In genomic region chr11:78095144-78095516, GRCm38 (mm10) we compare ENCODE assay signal across 8 mouse cellular contexts. TPM values are rescaled to one million over a fixed set of nuclear protein-coding genes. Genes with fewer than 3 reads are reported as not detected.
DNase-seq lines count a peak whose midpoint lies in the region; ATAC-seq and TF ChIP-seq lines count a peak whose summit lies in the region.

No protein-coding gene starts in this region.

- H3K27ac ChIP-seq in liver, adult 2 months (replicated peaks; ENCODE audit: insufficient read depth, low read depth, low read length) = peak overlapping the region; percentile 93
- no peak overlapping the region for H3K27ac ChIP-seq in embryonic facial prominence, embryonic 14.5 days (replicated peaks; ENCODE audit: low read depth, low read length)
- peak overlapping the region; percentile 57 for H3K27ac ChIP-seq in intestine, postnatal 0 days (ENCODE audit: low read depth, low read length)
- H3K27ac ChIP-seq in neural tube, embryonic 14.5 days (ENCODE audit: low read depth, low read length) = peak overlapping the region; percentile 77

- peak overlapping the region; percentile 95 for H3K4me3 ChIP-seq in liver, adult 2 months (ENCODE audit: insufficient read depth, low read depth, low read length)
- peak overlapping the region; percentile 62 for H3K4me3 ChIP-seq in embryonic facial prominence, embryonic 14.5 days (ENCODE audit: low read depth, low read length)
- H3K4me3 ChIP-seq in intestine, postnatal 0 days (ENCODE audit: low read depth, low read length) = peak overlapping the region; percentile 82
- peak overlapping the region; percentile 70 for H3K4me3 ChIP-seq in neural tube, embryonic 14.5 days (ENCODE audit: low read depth, low read length)

- no peaks in the 10 kb centered on the region for H3K27me3 ChIP-seq in liver, adult 2 months (ENCODE audit: control insufficient read depth, insufficient read depth, low read length)
- H3K27me3 ChIP-seq in embryonic facial prominence, embryonic 14.5 days (replicated peaks; ENCODE audit: control insufficient read depth, insufficient read depth, low read length) = no peaks in the 10 kb centered on the region
- no peaks in the 10 kb centered on the region for H3K27me3 ChIP-seq in intestine, postnatal 0 days (replicated peaks; ENCODE audit: control insufficient read depth, insufficient read depth, low read length)
- H3K27me3 ChIP-seq in neural tube, embryonic 14.5 days (ENCODE audit: control insufficient read depth, insufficient read depth, low read length) = no peaks in the 10 kb centered on the region; the same call in 1 of the 2 replicates

- WGBS in liver, adult 2 months = 4% methylated on average over 5 of the region's 5 CpGs
- 22% methylated on average over 5 of the region's 5 CpGs for WGBS in embryonic facial prominence, embryonic 14.5 days
- 14% methylated on average over 5 of the region's 5 CpGs for WGBS in intestine, postnatal 0 days
- WGBS in neural tube, embryonic 14.5 days = 28% methylated on average over 5 of the region's 5 CpGs

- DNase-seq in liver, adult 2 months (ENCODE audit: extremely low read depth, low read depth, low spot score) = peak; percentile 83
- no peak for DNase-seq in liver
- no peak for DNase-seq in embryonic facial prominence, embryonic 14.5 days (ENCODE audit: low spot score)
- no peak for DNase-seq in urinary bladder, postnatal 14 days (ENCODE audit: low spot score)
- DNase-seq in thymus, postnatal 10 days (ENCODE audit: low spot score in 2 of 2) = no peak
- no peak for DNase-seq in retina, embryonic 14.5 days (ENCODE audit: low spot score)

- no peaks in the 10 kb centered on the region for H3K9me3 ChIP-seq in embryonic facial prominence, embryonic 14.5 days (ENCODE audit: control insufficient read depth, low read length)
- no peaks in the 10 kb centered on the region for H3K9me3 ChIP-seq in intestine, postnatal 0 days (ENCODE audit: control insufficient read depth)
- no peaks in the 10 kb centered on the region for H3K9me3 ChIP-seq in neural tube, embryonic 14.5 days (ENCODE audit: control insufficient read depth, low read length)

- H3K79me2 ChIP-seq in liver, adult 2 months (ENCODE audit: control insufficient read depth, insufficient read depth, low read length) = peaks cover 24% of the 10 kb centered on the region; the same call in 1 of the 2 replicates

- H3K9ac ChIP-seq in liver, adult 2 months (ENCODE audit: low read depth, low read length) = peak overlapping the region; percentile 93
- peak overlapping the region; percentile 81 for H3K9ac ChIP-seq in embryonic facial prominence, embryonic 14.5 days (ENCODE audit: low read depth, low read length)
- H3K9ac ChIP-seq in intestine, postnatal 0 days (ENCODE audit: low read depth, low read length) = peak overlapping the region; percentile 67
- H3K9ac ChIP-seq in neural tube, embryonic 14.5 days (replicated peaks; ENCODE audit: low read depth, low read length) = peak overlapping the region; percentile 80

- peak overlapping the region; percentile 74 for H3K4me2 ChIP-seq in embryonic facial prominence, embryonic 14.5 days (ENCODE audit: low read depth, low read length)
- peak overlapping the region; percentile 92 for H3K4me2 ChIP-seq in intestine, postnatal 0 days (replicated peaks; ENCODE audit: low read depth)
- peak overlapping the region; percentile 93 for H3K4me2 ChIP-seq in neural tube, embryonic 14.5 days (ENCODE audit: low read depth, low read length)

- no peak for TF ChIP-seq POLR2A in liver, adult 2 months (IDR thresholded peaks at IDR 0.05; ENCODE audit: extremely low read depth, insufficient read depth, low read length)

- peaks cover 17% of the 10 kb centered on the region for H3K4me1 ChIP-seq in liver, adult 2 months (ENCODE audit: control insufficient read depth, insufficient read depth, low read length)
- peaks cover 7% of the 10 kb centered on the region; the same call in 1 of the 2 replicates for H3K4me1 ChIP-seq in embryonic facial prominence, embryonic 14.5 days (ENCODE audit: control insufficient read depth, insufficient read depth, low read length)
- no peaks in the 10 kb centered on the region; the same call in 1 of the 2 replicates for H3K4me1 ChIP-seq in intestine, postnatal 0 days (replicated peaks; ENCODE audit: control insufficient read depth, insufficient read depth, low read length)
- peaks cover 21% of the 10 kb centered on the region for H3K4me1 ChIP-seq in neural tube, embryonic 14.5 days (ENCODE audit: control insufficient read depth, insufficient read depth, low read length)

- no peaks in the 10 kb centered on the region for H3K36me3 ChIP-seq in liver, adult 2 months (ENCODE audit: control insufficient read depth, insufficient read depth, low read length)
- no peaks in the 10 kb centered on the region for H3K36me3 ChIP-seq in embryonic facial prominence, embryonic 14.5 days (ENCODE audit: control insufficient read depth, insufficient read depth, low read length)
- no peaks in the 10 kb centered on the region for H3K36me3 ChIP-seq in intestine, postnatal 0 days (ENCODE audit: control insufficient read depth, insufficient read depth)
- H3K36me3 ChIP-seq in neural tube, embryonic 14.5 days (ENCODE audit: control insufficient read depth, insufficient read depth, low read length) = no peaks in the 10 kb centered on the region

- no peak for TF ChIP-seq CTCF in liver, adult 2 months (IDR thresholded peaks at IDR 0.05; ENCODE audit: low read depth, low read length)
- no peak for TF ChIP-seq CTCF in intestine, postnatal 0 days (IDR thresholded peaks at IDR 0.05; ENCODE audit: low read depth)

- ATAC-seq in embryonic facial prominence, embryonic 14.5 days (ENCODE audit: low read depth) = no peak
- no peak for ATAC-seq in intestine, postnatal 0 days
- ATAC-seq in neural tube, embryonic 14.5 days (ENCODE audit: low read depth) = no peak

RNA-seq across cellular contexts. Expression of gene Fam222b, which starts 0.7 kb away (rescaled TPM):
- total RNA-seq in liver, adult 2 months (2014; rRNA removed) = 2.5 and 3.4 TPM in 2 replicates
- polyA plus RNA-seq in liver, adult 2 months (2012; rRNA removed) = 12.5 and 13.6 TPM in 2 replicates
- 15.9 and 16.3 TPM in 2 replicates for polyA plus RNA-seq in embryonic facial prominence, embryonic 14.5 days (2014; fragmentation: Nextera tagmentation; extraction: Ambion mirVana)
- polyA plus RNA-seq in intestine, postnatal 0 days (2015; fragmentation: Nextera tagmentation; extraction: Ambion mirVana) = 10.6 and 11.5 TPM in 2 replicates
- 29.3 and 35.6 TPM in 2 replicates for polyA plus RNA-seq in neural tube, embryonic 14.5 days (2014; fragmentation: Nextera tagmentation; extraction: Ambion mirVana)

RNA-seq across cellular contexts. Expression of gene Eral1, which starts 14.9 kb away (rescaled TPM):
- 16.4 and 18.2 TPM in 2 replicates for total RNA-seq in liver, adult 2 months (2014; rRNA removed)
- 25.2 and 27.2 TPM in 2 replicates for polyA plus RNA-seq in liver, adult 2 months (2012; rRNA removed)
- polyA plus RNA-seq in embryonic facial prominence, embryonic 14.5 days (2014; fragmentation: Nextera tagmentation; extraction: Ambion mirVana) = 30.9 and 32.4 TPM in 2 replicates
- polyA plus RNA-seq in intestine, postnatal 0 days (2015; fragmentation: Nextera tagmentation; extraction: Ambion mirVana) = 12.2 and 13.0 TPM in 2 replicates
- polyA plus RNA-seq in neural tube, embryonic 14.5 days (2014; fragmentation: Nextera tagmentation; extraction: Ambion mirVana) = 30.4 and 33.6 TPM in 2 replicates

RNA-seq across cellular contexts. Expression of gene Flot2, which starts 57.4 kb away (rescaled TPM):
- total RNA-seq in liver, adult 2 months (2014; rRNA removed) = 19.1 and 23.0 TPM in 2 replicates
- polyA plus RNA-seq in liver, adult 2 months (2012; rRNA removed) = 66.5 and 70.7 TPM in 2 replicates
- polyA plus RNA-seq in embryonic facial prominence, embryonic 14.5 days (2014; fragmentation: Nextera tagmentation; extraction: Ambion mirVana) = 59.9 and 61.0 TPM in 2 replicates
- 23.0 and 23.3 TPM in 2 replicates for polyA plus RNA-seq in intestine, postnatal 0 days (2015; fragmentation: Nextera tagmentation; extraction: Ambion mirVana)
- 106 and 117 TPM in 2 replicates for polyA plus RNA-seq in neural tube, embryonic 14.5 days (2014; fragmentation: Nextera tagmentation; extraction: Ambion mirVana)
